Mouse (Mus musculus) small intestine, adult 2 months (tissue): Measurements from ENCODE around the gene Fbxl12.

ENCODE experiments used
- CTCF ChIP-seq: fragments of 200-500 bp; IDR thresholded peaks from 2 replicates; pipeline ENCODE4 v1.5.1; 2012; ENCODE audit warnings: low read depth, mild to moderate bottlenecking, control low read depth, inconsistent platforms, low read length, moderate library complexity, mixed read lengths; ENCODE audit not compliant: insufficient replicate concordance, insufficient read length; ENCODE audit errors: extremely low read depth
- POLR2A ChIP-seq: fragments of 200-500 bp; IDR thresholded peaks from 2 replicates; pipeline ENCODE4 v1.6.1; 2012; ENCODE audit warnings: low read depth, mild to moderate bottlenecking, control low read depth, inconsistent platforms, low read length, moderate library complexity

DNA sequence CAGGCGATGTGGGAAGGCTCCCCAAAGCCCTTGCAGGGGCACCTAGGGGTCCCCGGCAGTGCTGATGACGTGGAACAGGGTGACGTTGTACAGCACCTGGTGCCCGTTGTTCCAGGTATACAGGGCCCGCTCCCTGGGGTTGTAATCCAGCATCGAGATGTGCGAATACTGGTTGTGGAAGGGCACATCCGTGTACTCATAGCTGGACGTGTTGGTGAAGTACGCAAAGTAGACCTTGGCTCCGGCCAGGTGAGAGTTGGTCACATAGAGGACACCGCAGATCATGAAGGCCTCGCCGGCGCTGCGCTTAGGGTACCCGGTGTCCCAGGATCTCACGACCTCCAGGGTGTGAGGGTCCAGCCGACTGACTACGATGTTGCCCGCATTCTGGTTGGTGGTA, 23.5 kb upstream of the Fbxl12 start:
- TF ChIP-seq CTCF (no peak), POLR2A (no peak)
